Mouse (Mus musculus) hindbrain, embryonic 10.5 days (tissue): Measurements from ENCODE around the gene Tubd1. TPM values are rescaled to one million over a fixed set of nuclear protein-coding genes. Genes with fewer than 3 reads are reported as not detected.

Source experiments
- DNase-seq: peaks from one replicate; pipeline ENCODE4 v3.0.0-alpha.2; 2017; ENCODE audit warnings: low spot score
- H3K27ac ChIP-seq: fragments of 300-500 bp; sonication (generic); 2 replicates; pipeline ENCODE4 v1.5.1; 2016; ENCODE audit warnings: mild to moderate bottlenecking, moderate library complexity
- H3K27me3 ChIP-seq: fragments of 300-500 bp; sonication (generic); 2 replicates; pipeline ENCODE4 v1.6.1; 2016; ENCODE audit warnings: mild to moderate bottlenecking; ENCODE audit not compliant: poor library complexity, insufficient read depth, severe bottlenecking
- H3K36me3 ChIP-seq: fragments of 300-500 bp; sonication (generic); 2 replicates; pipeline ENCODE4 v1.6.1; 2016; ENCODE audit warnings: mild to moderate bottlenecking, moderate library complexity
- H3K4me1 ChIP-seq: fragments of 300-500 bp; sonication (generic); replicated peaks from 2 replicates; pipeline ENCODE4 v1.6.1; 2016; ENCODE audit warnings: mild to moderate bottlenecking
- H3K4me3 ChIP-seq: fragments of 300-500 bp; sonication (generic); 2 replicates; pipeline ENCODE4 v1.5.1; 2016; ENCODE audit warnings: mild to moderate bottlenecking, moderate library complexity
- H3K9me3 ChIP-seq: fragments of 300-500 bp; sonication (generic); 2 replicates; pipeline ENCODE4 v1.6.1; 2016; ENCODE audit warnings: mild to moderate bottlenecking, moderate library complexity
- WGBS: fragments of 180-500 bp; shearing (Covaris S2); methylation state at CpG from one replicate; pipeline ENCODE4 v1.1.7; 2016; 5-methylcytosine and 5-hydroxymethylcytosine counted together
- microRNA counts: library from miRNA; unstranded; fragments of <30 nt; microRNA quantifications from one replicate; lab custom pipeline; 2017
- polyA plus RNA-seq: library from polyadenylated mRNA; unstranded; fragments of >200 nt; fragmentation: Nextera tagmentation; extraction: Ambion mirVana; gene quantifications from 2 replicates; pipeline ENCODE4 v1.2.1, GENCODE M21; 2016

Gene Tubd1
- polyA plus RNA-seq, 1 experiment from 2014 or later: 12.7 TPM

DNA sequence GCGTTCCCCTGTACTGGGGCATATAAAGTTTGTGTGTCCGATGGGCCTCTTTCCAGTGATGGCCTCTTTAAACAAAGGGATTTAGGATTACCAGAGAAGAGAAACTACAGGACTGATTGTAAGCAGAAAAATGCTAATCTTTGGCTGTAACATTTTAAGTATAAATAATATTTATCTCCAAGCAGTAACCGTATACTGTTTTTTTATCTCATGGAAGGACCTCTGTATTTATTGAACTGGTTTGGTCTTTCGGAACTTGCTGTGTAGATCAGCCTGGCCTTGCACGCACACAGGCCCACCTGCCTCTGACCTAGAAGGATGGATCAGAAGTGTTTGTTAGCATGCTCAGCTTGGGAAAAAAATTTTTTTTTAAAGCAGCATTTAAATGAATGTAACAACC, 69.8 kb downstream of the Tubd1 start:
- Histone ChIP-seq H3K4me1 (no peaks in the 10 kb centered on the region), H3K36me3 (peaks cover 13% of the 10 kb centered on the region), H3K9me3 (no peaks in the 10 kb centered on the region), H3K27me3 (no peaks in the 10 kb centered on the region), H3K4me3 (no peak overlapping the region), H3K27ac (no peak overlapping the region)
- WGBS: 88% methylated on average over 5 of the region's 5 CpGs
- no peak for DNase-seq

MicroRNAs encoded within 50 kb of the gene (microRNA counts, 519-probe panel; counts per million panel counts)
- 1,255 counts per million, percentile 77 among the panel's probes with 10 or more counts for microRNA mmu-miR-21 (lab: Ali Mortazavi, UCI)

Other genes with a start within 250 kb of the Tubd1 start
- 5.9 and 7.4 TPM in 2 replicates for gene Med13, start 187.4 kb upstream of the Tubd1 start, polyA plus RNA-seq
- 19.7 and 25.1 TPM in 2 replicates for gene Rnft1, start 60.3 kb upstream of the Tubd1 start, polyA plus RNA-seq
- 43.5 and 53.6 TPM in 2 replicates for gene Rps6kb1, start 186 bp upstream of the Tubd1 start, polyA plus RNA-seq
- 92.8 and 96.1 TPM in 2 replicates for gene Vmp1, start 138.8 kb downstream of the Tubd1 start, polyA plus RNA-seq
- gene Ptrh2, start 139.0 kb downstream of the Tubd1 start, polyA plus RNA-seq: 36.6 and 40.0 TPM in 2 replicates
- gene Cltc, start 212.6 kb downstream of the Tubd1 start, polyA plus RNA-seq: 138 and 139 TPM in 2 replicates